Mouse (Mus musculus) brain, embryonic 14.5 days (tissue): ENCODE measurements around the gene Gc.

ENCODE experiments used
- CTCF ChIP-seq: fragments of 200-500 bp; IDR thresholded peaks from 2 replicates; pipeline ENCODE4 v1.5.1; 2012; ENCODE audit warnings: inconsistent platforms, mild to moderate bottlenecking, moderate library complexity, borderline replicate concordance; ENCODE audit not compliant: insufficient read depth, insufficient read length; ENCODE audit errors: extremely low read depth
- POLR2A ChIP-seq: fragments of 200-500 bp; IDR thresholded peaks from 2 replicates; pipeline ENCODE4 v1.6.1; 2012; ENCODE audit warnings: mild to moderate bottlenecking, inconsistent platforms, borderline replicate concordance; ENCODE audit not compliant: poor library complexity, insufficient read depth, insufficient read length, severe bottlenecking; ENCODE audit errors: extremely low read depth

GRCm38 (mm10) chr5:89370140-89370539 is 87.6 kb downstream of the Gc start:
- TF ChIP-seq CTCF (no peak), POLR2A (no peak)
